Mouse (Mus musculus): Measurements from ENCODE around the gene Glrb.
A peak's percentile ranks its signal among the peaks of the same experiment; 100 is the strongest.

The Glrb gene

DNA sequence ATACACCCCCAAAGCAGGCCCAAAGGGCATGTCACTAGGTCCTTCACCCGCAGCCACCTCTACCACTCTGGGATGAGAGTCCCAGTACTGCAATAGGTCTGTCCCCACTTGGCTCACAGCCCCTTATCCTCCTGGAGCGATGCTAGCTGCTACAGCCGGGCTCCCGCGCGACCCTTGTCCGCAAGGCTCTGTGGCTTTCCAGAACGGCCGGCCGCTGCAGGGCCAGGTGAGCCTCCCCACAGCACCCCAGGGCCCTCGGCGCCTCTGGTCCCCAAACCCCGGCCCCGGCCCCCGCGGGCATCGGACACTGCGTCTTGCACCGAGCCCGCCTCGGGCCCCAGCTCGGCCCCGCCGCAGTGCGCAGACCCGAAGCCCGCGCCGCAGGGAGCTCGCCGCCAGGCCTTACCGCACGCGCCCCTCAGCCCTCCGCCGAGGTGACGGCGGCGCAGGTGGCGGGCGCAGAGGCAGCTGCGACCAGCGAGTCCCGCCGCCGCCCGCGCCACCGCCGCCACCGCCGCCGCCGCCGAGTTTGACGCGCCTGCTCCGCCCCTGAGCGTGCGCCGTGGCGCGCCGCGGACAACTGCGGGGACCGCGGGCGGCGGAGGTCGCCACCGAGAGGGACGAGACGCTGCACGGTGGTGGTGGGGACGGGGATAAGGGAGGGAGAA, at the start of gene Glrb:
Glrb (minus strand) TSS at position 550 of the 668 bp plus-strand sequence.
- peak; percentile 43 for DNase-seq

DNA sequence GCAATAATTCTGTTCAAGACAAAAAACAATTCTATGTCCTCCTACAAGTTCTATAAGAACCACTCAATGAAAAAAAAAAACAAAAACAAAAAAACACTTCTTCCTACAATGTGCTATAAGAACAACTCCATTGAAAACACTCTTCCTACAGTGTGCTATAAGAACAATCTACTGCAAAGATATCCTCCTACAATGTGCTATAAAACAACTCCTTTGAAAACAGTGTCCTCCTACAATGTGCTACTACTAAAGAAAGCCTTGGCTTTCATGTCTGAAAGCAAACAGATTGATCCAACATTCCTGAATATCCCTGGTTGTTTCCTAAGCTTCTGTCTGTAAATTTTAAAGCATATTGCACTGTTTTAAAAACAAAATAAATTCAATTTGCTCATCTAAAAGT, 46.5 kb upstream of the Glrb start:
- no peak for DNase-seq

DNA sequence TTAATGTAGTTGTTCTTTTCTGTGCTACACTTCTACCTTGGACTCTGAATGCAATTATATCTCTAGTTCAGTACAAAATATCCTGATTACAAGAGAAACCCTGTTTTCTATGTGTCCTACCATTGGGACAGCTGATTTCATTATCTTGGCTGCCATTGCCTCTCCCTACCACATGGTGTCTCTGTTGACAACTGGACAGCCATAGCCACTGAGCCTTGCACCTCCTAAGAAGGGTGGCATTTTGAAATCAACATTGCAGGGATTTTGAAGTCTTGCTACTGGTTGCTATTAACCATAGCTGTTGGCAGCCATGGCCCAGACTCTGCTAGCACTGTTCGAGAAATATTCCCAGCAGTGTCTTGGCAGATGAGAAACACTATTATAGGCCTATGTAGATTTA, 45.1 kb upstream of the Glrb start:
- DNase-seq = peak; percentile 65

DNA sequence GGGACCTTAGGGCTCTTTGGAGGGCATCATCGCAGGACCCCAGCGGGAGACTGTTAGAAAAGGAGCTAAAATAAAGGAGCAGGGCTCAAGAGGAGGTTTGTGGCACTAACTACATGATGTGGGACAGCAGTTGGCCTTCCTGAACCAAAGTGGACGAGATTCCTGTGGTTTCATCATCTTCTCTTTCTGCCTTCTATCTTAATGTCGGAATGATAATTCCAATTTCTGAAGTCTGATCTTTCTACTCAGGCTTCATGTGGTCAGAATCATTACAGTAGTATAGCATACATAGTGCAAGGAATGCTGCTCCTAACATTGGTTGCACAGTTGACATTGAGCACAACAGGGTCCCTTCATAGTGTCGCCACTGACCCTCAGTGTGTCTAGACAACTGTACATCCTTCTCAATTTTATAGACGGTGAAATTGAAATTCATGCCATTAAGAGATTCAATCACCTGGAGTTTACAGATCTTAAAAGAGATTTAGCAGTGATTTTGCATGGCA, 372 bp upstream of the Glrb start:
- no peak for DNase-seq

DNA sequence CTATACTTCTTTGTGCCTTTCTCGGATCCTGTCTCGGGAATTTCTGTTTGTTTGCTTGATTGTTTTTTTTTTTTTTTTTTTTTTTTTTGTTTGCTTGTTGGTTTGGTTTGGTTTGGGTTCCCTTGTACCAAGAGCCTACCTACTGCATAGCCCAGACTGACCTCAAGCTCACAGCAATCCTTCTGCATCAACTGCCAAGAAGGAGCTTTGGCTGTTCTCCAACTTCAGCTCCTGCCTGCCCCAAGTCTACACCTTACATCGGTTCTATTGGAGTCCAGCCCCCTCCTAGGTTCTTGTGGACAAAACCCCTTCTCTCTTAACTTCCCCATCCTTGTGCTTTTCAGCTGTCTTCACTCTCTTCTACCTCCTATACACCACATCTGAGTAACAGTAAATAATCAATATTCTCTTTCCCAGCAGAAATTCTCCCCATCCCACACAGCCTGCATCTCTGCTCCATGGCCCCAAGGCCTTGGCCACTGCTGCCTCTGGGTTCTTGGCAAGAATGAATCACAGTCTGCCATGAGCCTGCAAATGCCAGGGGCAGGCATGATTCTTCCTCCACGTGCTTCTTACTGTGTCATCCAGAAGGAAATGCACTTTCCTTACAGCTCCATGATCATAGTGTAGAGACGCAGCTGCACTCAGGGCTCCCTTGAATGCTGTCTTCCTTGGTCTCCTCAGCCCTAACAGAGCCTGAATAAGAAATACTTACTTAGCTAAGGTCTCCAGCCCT, 18.5 kb downstream of the Glrb start:
- no peak for DNase-seq

DNA sequence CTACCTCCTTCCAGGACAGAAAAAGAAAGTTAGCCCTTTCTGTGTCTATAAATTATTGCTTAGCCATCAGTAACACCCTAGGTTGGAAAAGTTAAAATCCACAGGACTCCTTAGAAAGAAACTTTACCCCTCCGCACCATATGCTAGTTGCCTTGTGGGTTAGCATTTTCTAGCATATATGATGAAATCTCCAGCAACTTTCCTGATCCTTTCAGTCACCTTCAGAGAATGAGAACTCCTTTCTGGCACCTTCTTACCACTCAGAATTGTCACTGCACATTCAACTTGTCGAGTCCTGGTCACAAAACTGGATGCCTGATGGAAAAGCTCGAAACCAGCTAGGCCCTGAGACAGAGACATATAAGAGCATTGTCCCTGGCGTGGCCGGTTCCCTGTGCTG, 19.1 kb downstream of the Glrb start:
- DNase-seq = no peak

DNA sequence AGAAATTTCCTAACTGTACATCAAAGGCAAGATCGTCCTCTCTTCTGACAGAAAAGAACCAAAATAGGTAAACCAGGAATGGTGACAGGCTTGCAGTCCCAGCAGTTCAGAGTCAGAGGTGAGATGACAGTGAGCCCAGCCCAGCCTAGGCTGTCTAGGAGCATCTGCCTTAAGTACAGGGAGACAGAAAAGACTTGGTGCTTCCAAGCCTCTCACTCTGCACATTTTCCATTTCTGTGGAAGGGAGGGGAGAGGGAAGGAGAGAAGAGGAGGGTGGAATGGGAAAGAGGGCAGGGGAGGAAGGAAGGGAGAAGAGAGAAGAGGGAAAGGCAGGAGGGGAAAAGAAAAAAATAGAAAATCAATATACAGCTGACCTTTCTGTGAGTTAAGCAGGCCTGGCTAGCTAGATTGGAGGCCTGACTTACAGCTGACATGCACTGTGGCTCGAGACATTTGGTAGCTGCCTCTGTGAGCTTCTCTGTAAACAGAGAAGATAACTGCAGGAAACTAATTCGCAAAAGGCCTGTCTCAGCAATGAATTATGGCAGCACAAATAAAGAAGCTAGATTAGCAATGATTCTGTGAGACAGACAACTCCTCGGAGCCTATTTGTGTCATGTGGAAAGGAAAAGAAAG, 20.3 kb downstream of the Glrb start:
- DNase-seq = peak; percentile 12

DNA sequence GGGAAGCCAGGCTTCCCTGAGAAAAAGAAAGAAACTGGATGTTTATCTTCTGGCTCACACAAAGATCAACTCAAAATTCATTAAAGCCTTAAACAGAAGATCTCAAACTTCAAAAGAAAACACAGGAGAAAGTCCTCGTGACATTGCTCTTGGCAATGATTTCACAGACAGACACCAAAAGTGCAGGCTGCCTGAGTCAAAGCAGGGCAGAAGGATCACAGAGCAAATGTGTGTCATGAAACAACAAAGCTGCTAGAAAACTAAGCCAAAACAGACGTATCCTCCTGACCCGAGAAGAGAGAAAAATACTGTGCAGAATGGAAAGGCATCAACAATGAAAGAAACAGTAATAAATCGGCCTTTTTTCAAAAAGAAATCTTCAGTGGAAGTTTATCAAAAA, 22.4 kb downstream of the Glrb start:
- peak; percentile 38 for DNase-seq

DNA sequence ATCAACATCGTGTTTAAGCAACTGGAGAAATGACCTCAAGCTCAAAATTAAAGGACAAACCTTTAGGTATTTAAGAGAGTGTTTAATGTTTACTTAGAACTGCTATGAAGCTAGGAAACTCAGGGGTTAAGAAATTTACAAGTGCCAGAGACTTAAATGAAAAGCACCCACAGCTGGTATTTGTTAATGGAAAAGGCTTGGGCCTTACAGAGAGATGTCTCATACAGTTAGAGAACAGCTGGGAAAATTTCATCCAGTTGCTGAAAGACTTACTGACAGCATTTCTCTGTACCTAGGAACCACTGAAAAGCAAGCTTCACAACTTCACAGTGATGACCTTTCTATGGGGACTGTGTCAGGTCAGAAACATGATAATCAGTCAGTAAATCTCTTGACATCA, 28.3 kb downstream of the Glrb start:
- no peak for DNase-seq

DNA sequence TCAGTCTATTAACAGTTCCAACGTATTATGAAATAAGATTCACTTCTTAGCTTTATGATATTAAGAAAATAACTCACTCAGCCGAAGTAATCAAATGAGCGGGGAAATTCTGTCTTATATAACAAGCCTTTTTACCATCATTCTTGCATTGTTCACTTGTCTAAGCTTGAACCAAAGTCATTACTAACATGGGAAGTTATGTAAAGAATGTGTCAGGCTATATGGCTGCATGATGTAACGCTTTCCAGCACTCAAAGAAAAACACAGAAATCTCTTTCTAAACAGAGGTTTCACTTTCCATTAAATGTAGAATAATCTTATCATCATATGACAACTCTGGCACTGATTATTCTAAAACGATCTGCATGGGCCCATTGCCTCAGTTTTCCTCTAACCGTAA, 29.9 kb downstream of the Glrb start:
- DNase-seq = no peak

DNA sequence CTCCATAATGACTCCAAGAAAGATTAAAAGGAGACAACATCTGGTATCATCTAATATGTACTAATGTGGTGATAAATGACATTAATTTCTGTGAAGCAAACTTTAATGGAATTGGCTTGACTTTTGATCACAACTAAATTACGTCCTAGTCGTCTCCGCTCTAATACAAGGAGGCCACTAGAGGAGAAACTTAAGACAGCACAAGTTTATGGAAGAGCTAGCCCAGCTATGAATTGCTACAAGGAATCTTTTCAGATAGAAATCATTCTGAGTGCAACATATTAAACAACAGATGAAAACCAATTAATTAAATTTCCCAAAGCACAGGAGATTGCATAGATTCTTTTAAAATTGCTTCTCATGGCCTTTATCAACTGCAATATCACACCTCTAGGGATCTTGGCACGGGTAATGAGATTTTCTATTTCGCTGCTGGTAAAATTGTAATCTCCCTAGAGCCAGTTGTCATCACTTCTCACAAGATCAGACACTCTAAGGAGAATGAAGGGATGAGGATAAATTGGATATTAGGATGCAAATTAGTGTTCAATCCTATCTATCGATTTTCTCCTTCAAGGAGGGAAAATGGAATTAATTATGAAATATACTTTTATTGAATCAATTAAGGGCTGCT, 32.7 kb downstream of the Glrb start:
- no peak for DNase-seq

DNA sequence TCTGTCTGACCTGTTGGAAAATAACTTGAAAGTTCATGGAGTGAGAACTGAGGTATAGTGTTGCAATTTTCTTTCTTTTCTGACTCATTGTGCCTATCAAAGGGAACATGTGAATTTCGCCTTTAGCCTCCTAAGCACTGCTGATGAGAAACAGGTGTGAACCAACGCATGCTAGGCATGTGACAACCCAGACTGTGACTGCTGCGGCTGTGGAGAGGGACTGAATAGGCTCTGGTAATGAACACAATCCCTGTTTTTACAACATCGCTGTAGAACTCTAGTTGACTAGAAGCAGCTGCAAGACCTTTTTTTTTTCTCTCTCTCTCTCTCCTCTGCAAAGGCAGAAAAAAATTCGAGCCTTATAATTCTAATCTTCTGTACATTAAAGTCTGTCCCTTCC, 34.9 kb downstream of the Glrb start:
- DNase-seq = no peak

DNA sequence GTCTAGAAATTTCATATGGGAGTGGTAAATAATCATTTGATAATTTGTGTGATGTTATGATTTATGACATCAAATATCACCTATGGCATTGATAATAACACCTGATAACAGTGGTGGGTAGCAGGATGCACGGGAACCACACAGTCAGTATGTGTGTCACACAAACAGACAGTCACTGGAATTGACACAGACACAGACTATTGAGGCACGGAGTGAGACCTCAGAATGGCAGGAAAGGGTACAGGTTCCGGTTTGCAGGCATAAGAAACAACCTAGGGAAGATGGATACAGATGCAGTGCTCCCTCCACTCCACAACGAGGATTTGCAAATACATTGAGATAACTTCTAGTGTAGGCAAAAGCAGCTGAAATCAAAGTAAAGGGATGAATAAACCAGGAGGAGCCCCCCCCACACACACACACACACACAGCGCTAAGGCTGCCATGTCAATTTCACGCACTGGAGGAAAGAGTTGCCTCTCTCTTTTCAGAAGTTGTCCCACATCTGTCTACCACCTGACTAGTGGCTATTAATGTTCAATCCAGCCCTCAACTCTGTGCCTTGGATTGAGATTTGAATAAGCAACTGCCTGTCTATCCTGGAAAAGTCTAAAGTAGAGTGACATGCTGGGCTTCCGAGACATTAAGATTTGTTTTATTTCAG, 38.6 kb downstream of the Glrb start:
- DNase-seq = no peak

DNA sequence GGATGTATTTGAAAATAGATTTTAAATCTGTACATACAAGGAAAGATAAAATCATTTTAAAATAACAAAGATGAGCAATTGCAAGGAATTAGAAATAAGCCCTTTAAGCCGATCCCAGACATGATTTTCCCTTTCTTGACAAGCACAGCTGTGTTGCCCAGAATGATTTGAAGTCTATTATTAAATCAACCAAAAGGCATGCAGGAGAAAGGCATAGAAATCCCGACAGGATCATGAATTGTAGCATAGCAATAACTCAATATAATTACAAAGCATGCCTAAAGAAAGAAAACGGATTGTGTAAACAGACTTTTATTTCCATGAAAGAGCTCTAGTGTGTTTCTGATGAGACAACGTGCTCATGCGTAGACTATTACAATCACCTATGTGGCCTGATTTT, 39.4 kb downstream of the Glrb start:
- no peak for DNase-seq

DNA sequence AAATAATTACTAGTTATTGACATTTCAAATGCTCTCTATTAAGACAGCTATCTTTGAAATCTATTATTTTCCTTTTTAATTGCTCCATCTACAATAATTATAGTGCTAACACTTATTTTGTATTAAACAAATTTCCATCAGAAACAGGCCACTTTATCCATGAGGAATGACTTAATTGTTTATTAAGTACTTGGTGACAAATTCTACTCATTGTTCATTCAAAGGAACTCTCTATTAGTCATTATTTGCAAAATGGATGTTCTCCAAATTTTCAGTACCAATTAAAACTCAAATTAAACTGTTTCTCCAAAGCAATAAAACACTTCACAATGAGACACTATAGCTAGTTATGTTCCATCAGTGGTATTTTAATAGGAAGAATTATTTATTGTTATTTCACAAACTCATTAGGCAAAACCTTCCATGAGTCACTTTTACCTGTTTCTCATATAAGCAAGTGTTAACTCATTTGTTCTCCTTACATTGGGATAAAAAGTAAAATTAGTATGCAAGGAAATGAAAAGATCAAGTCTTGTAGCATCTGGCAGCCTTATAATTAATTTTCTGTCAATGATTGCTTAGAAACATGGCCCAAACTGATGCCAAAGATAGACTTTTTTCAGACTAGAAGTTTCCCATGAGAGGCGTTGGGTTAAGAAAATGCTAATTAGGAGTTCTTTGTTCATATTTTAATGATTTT, 41.8 kb downstream of the Glrb start:
- DNase-seq = no peak

DNA sequence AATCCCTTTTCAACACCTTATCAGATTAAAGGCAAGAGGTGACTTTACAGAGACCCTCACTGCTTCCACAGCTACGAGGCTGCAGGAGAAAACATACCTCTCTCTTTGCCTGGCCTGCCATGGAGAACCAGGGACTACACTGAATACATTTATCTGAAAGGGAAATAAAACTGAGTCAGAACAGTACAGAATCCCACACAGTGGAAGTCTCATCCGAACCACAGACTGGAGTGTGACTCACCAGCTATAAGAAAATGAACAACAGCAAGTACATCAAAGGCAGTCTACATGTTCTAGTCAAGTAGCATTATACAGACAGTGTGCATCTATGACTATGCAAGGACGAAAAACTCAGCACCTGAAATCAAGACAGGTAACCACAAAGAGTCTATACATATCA, 46.1 kb downstream of the Glrb start:
- no peak for DNase-seq

DNA sequence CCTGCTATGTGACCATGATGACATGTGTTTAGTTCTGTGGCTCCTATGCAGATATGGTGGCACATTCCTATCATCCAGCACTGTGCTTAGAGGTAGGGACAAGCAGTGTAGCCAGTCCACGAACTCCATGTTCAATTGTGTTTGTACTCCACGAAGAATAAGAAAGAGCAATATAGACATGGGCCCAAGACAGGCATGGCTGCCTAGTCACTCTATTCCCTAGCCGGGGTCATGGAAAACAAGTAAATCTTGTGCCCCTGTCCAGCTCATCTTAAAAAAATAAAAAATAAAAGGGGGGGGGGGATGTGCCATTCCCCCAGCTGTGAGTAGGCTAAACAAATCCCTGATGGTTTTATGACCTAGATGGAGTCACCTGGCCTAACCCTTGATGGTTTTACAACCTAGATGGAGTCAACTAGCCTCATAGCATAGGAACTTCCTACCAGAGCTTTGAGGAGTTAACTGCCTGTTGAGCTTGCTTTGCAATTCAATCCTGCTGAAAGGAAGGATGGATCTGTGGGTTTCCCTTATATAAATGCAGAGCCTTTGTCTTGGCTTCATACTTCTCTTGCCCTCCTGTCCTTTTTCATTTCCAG, 60.5 kb downstream of the Glrb start:
- DNase-seq = no peak

DNA sequence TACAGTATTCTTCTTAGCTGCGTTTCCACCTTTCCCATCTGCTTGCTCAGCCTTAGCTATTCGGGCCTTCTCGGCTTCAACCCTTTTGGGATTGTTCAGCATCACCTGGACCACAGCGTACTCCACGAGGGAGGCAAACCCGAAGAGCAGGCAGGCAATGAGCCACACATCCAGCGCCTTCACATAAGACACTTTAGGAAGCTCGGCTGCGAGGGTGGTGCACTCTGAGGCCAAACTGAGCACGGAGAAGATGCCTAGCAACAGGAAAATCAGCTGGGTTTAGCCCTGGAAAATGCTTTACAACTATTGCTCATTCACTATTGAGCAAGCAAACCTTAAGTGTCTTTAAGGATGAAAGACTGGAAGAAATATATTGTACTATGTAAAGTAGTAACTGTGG, 62.5 kb downstream of the Glrb start:
- no peak for DNase-seq

DNA sequence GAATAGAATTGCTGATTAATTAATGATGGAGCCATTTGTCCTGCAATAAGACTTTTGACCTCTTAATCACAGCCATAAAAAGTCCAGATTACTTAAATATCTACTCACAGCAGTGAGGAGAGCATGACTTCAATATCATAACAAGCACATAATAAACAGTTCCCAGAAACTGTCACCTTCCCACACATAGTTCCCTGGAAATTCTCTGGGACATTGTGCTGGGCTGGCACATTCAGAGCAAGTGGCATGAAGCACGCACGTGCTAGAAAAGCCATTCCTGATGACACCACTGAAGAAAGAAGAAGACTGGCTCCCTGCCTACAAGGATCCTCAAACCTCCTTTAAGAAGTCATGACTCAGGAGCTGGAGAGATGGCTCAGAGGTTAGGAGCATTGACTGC, 67.8 kb downstream of the Glrb start:
- DNase-seq = no peak

DNA sequence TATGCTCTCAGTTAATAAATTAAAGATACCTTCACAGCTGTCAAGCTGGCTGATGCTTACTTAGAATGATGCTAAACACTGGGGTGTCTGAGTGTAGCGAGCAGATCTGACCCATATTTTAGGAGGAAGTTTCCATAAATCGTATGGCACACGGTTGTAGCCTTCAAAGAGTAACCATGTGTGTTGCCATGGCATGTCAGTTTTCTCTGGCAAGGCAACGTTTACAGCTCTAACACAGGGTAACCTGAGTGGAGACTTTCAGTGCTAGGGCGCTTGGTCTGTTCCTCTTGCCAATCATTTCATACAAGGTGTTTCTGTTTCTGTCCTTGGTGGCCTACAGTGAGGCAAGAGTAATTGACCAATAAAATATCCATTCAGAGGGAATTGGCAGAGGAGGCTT, 73.6 kb downstream of the Glrb start:
- DNase-seq = no peak

DNA sequence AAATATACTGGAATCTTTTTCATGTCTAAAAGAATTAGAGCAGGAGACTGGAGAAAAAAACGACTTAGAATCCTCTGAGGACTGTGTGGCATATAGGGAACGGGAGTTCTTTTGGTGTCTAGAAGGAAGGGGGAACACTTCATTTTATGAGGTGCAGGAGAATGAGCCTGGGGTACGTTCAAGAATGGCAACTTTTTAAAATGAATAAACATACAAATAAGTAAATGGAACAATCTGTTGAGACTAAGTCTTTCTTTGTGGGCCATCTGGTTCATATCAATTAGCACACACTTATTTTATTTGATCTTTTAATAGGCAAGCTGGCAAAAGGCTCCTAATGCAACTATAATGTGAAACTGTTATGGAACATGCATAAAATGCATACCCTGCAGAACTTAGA, 75.9 kb downstream of the Glrb start:
- no peak for DNase-seq

DNA sequence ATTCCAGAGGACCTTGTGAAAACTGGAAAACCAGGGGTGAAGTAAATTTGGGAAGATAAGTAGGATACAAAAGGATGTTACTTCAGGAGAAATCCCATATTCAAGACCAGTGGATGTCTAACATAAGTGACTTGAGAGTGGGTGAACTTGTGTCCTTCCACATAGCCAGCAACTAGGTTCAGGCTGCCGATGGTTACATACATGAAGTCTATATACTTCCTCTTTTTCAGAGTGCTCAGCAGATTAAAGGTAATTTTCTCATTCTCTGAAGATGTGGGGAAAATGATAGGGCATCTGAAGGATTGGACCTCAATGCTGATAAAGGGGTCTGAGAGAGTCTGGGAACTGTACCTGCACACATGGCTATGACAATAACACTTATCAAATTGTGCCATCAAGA, 89.5 kb downstream of the Glrb start:
- no peak for DNase-seq
